Mouse (Mus musculus) left cerebral cortex, adult 2 months (tissue): ENCODE measurements around the gene Gsc2. TPM values are rescaled to one million over a fixed set of nuclear protein-coding genes. Genes with fewer than 3 reads are reported as not detected.
A peak's percentile ranks its signal among the peaks of the same experiment; 100 is the strongest.

ENCODE experiments used
- DNase-seq, 2 experiments: peaks; one replicate each; pipeline ENCODE4 v3.0.0; 2021 to 2022; ENCODE audit warnings: low spot score in 2 of 2, mixed read lengths in 1 of 2; ENCODE audit errors: extremely low spot score in 1 of 2
- H3K27ac ChIP-seq: fragments of 200-600 bp; 2 replicates; pipeline ENCODE4 v1.8.1; 2022
- H3K4me3 ChIP-seq: fragments of 200-600 bp; 2 replicates; pipeline ENCODE4 v1.8.1; 2022
- CTCF ChIP-seq: fragments of 200-600 bp; IDR thresholded peaks from 2 replicates; pipeline ENCODE4 v1.8.1; 2022; ENCODE audit warnings: antibody characterized with exemption, mild to moderate bottlenecking, moderate library complexity
- intact Hi-C: fragments of 180-260 bp; cut with DNase I; formaldehyde crosslinking; loops from one replicate; pipeline ENCODE4 v1.15.1; 2025
- total RNA-seq, 2 experiments: library from RNA; stranded (reverse); gene quantifications; 2 replicates each; pipeline ENCODE4 v1.2.3; 2021

Gsc2 gene
- total RNA-seq, 2 experiments from 2014 or later, result not detected

- no peak for DNase-seq
- no peak overlapping the region for H3K4me3 ChIP-seq
- TF ChIP-seq CTCF, result no peak
- intact Hi-C loops, result loop anchor here (5.0 kb wide), 1 partner anchor 51 kb away; no protein-coding TSS in a partner anchor
- H3K27ac ChIP-seq, result no peak overlapping the region
These were observed 21.9 kb upstream of the Gsc2 start for GRCm38 (mm10) chr16:17936776-17937175.

- intact Hi-C loops, result no loop called here
- TF ChIP-seq CTCF, result no peak
- no peak for DNase-seq
- Histone ChIP-seq H3K27ac (no peak overlapping the region), H3K4me3 (no peak overlapping the region)
These were observed 19.6 kb upstream of the Gsc2 start for GRCm38 (mm10) chr16:17934445-17934910.

GRCm38 (mm10) chr16:17933594-17934444, 19.0 kb upstream of the Gsc2 start:
- no peak for TF ChIP-seq CTCF
- Histone ChIP-seq H3K4me3 (no peak overlapping the region), H3K27ac (no peak overlapping the region)
- no peak for DNase-seq
- intact Hi-C loops, result no loop called here

- H3K27ac ChIP-seq, result no peak overlapping the region
- intact Hi-C loops, result no loop called here
- no peak overlapping the region for H3K4me3 ChIP-seq
- TF ChIP-seq CTCF, result no peak
- DNase-seq, result no peak
These were observed 17.1 kb upstream of the Gsc2 start for GRCm38 (mm10) chr16:17931906-17932460.

- Histone ChIP-seq H3K27ac (no peak overlapping the region), H3K4me3 (no peak overlapping the region)
- no peak for DNase-seq
- intact Hi-C loops, result loop anchor here (5.0 to 10.0 kb wide), 2 partner anchors 118 to 305 kb away; partner anchors contain the start of gene Zdhhc8
- no peak for TF ChIP-seq CTCF
These were observed 14.8 kb upstream of the Gsc2 start for GRCm38 (mm10) chr16:17929631-17930030.

- no peak overlapping the region for H3K4me3 ChIP-seq
- no peak overlapping the region; the same call in 1 of the 2 replicates for H3K27ac ChIP-seq
- intact Hi-C loops, result loop anchor here (5.0 to 10.0 kb wide), 2 partner anchors 118 to 306 kb away; partner anchors contain the start of gene Zdhhc8
- no peak for DNase-seq
- no peak for TF ChIP-seq CTCF
These were observed 14.4 kb upstream of the Gsc2 start for GRCm38 (mm10) chr16:17929211-17929610.

- Histone ChIP-seq H3K4me3 (peak overlapping the region; percentile 89), H3K27ac (peak overlapping the region; percentile 89)
- peak; percentile 73 for TF ChIP-seq CTCF
- intact Hi-C loops, result loop anchor here (5.0 to 10.0 kb wide), 2 partner anchors 119 to 306 kb away; partner anchors contain the start of gene Zdhhc8
- DNase-seq, result peak; percentile 50 to 59
These were observed 13.8 kb upstream of the Gsc2 start for GRCm38 (mm10) chr16:17928627-17929104.

GRCm38 (mm10) chr16:17928087-17928580, 13.3 kb upstream of the Gsc2 start, which contains the start of gene Slc25a1:
Gene Slc25a1 (minus strand): TSS chr16:17928219.
- Histone ChIP-seq H3K27ac (peak within 1 kb of the TSS; percentile 89), H3K4me3 (peak within 1 kb of the TSS; percentile 89)
- intact Hi-C loops, result loop anchor here (5.0 to 10.0 kb wide), 2 partner anchors 119 to 307 kb away; partner anchors contain the start of gene Zdhhc8
- TF ChIP-seq CTCF, result no peak
- DNase-seq, result peak; percentile 80 to 85

GRCm38 (mm10) chr16:17927351-17928082, 12.7 kb upstream of the Gsc2 start:
- H3K4me3 ChIP-seq, result peak overlapping the region; percentile 89
- H3K27ac ChIP-seq, result peak overlapping the region; percentile 89
- intact Hi-C loops, result loop anchor here (5.0 to 10.0 kb wide), 2 partner anchors 120 to 307 kb away; partner anchors contain the start of gene Zdhhc8
- peak; percentile 33 to 39 for DNase-seq
- no peak for TF ChIP-seq CTCF

- Histone ChIP-seq H3K27ac (peak overlapping the region; percentile 90), H3K4me3 (peak overlapping the region; percentile 78)
- TF ChIP-seq CTCF, result no peak
- DNase-seq, result no peak
- intact Hi-C loops, result loop anchor here (10.0 kb wide), 1 partner anchor 313 kb away; the partner anchor contains the start of gene Zdhhc8
These were observed 7.3 kb upstream of the Gsc2 start for GRCm38 (mm10) chr16:17922163-17922538.
